Mouse (Mus musculus): ENCODE measurements at regions not wholly inside any gene's neighbourhood (a gene's known extent, or its start where the extent isn't known, plus 50 kb on each side); places are given as distances from the start of the nearest gene placed in this dataset.

DNA sequence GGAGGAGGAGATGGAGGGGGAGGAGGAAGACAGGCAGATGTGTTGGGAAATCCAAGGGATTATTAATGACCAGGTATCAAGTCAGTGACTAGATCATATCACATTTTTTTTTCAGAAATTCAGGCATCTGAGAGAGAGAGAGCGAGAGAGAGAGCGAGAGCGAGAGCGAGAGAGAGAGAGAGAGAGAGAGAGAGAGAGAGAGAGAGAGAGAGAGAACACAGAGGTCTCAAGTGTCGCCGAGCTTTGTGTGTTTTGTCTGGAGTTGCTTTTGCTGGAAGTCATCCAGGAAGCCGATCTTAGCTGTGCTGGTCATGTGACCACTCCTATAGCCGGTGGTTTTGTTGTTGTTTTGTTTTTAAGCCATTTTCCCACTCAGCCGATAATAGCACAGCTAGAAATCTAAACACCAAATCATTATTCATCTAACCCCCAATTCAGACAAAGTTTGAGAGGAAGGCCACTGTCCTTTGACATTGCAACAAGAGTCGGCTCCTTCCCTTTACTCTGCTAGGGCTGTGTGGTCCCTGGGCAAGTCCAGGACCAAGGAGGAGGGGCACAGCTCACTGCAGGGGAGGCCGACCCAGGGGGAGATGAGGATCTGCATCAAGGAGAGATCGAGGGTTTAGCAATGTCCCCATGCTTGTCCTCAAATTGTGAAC, 67.0 kb upstream of the Irf2bp2 start:
- peak; percentile 90 for DNase-seq (ENCODE audit: low read depth)

DNA sequence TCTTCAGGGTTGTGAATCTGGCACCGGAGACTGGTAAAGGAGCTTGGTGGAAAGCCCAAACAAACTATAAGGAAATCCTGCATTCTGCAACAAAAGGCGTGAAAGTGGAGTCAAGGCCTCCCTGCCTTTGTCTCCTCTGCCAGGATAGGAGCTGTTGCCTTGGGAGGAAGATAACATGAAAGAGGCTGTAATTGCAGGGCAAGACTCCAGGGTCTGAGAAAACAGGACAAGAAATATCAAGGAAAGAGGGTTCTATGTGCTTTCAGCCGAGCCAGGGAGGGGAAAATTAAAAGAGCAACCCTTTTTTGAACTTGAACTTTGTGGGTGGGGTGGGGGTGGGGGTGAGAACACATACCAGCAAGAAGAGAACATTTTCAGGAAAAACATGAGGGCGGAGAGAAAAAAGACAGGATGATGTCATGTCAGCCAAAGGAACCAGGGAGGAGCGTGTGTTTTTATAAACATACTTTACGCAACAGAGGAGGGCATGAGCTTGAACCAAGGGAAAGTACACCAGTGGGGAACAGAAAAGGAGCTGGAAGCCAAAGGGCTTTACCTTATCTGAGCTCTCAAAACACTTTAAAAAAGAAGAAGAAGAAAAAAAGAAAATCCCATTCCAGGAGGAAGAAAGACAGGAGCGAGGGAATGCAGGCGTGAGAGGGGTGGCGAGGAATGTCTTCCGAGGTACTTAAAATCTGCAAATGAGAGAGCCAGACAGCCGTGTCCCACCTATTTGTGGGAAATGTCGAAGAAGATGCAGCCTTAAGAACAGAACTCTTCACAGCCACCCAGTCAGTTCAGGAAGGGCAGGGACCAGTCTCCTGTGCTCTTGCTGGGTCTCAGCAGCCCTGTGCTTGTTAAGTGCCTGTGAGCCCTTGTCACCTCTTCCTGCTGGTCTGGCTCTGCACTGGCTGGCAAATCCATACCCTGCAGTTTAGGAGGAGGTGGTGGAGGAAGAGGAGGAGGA, 66.2 kb upstream of the Irf2bp2 start:
- peak; percentile 73 for DNase-seq (ENCODE audit: low read depth)

DNA sequence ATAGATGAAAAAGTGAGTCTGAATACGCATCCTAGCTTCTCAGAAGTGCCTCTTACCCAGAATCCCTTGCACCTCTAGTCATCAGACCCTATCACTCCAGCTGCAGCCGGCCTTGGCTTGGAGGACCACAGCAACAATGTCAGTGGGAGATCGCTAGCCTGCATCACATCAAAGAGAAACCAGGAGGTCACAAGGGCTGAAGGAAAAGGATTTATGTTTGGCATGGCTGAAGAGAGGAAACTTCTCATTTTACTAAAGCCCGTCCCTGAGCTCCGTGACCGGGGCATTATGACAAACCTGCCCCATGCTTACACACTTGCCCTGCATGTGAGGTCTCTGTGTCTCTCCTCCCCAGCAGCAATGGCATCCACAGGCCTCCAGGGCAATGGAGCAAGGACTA, 63.8 kb upstream of the Irf2bp2 start:
- no peak for DNase-seq (ENCODE audit: low read depth)

DNA sequence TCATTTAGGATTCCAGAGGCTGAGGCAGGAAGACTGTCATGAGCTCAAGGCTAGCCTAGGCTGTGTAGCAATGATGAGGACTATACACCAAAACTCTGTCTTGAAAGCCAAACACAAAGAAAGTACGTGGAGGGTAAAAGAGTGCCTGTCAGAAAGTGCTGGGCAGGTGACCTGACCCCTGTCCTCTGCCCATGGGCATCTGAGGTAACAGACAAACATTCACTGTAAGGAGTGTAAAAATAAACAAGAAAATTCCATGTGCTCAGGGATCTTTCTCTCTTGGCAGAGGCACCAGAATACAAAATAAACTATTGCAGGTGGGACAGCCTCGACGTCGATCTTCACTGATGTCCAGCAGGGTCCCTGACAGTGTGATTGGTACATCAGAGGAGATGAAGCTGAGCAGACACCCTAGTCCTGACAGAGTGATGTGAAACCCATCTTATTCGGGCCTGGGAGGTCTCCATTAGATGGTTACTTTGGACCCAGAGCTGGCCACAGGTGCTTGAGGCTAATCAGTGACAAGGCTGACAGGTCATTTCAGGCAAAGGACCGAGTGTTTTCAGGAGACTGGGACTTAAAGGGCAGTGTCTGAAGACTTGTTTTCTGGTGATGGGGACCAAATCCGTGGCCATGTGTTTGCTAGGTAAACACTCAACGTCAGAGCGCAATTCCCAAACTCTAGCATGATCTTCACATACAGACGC, 62.9 kb upstream of the Irf2bp2 start:
- DNase-seq (ENCODE audit: low read depth) = no peak

DNA sequence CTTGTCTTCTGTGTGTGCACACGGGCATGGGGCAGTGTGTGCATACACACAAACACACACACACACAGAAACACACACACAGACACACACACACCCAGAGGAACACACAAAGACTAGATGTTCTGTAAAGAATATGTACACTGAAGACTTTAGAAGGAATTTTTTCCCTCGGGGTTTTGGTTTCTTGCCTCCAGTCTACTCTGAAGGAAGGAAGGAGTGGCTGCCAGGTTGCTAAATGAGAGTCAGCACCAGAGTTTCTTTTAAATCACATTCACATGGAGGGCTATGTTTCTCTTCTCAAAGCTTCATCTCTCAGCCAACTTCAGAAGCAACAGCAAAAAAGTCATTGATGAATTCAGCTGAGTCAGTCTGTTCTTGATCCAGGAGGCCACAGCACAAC, 61.8 kb upstream of the Irf2bp2 start:
- no peak for DNase-seq (ENCODE audit: low read depth)

DNA sequence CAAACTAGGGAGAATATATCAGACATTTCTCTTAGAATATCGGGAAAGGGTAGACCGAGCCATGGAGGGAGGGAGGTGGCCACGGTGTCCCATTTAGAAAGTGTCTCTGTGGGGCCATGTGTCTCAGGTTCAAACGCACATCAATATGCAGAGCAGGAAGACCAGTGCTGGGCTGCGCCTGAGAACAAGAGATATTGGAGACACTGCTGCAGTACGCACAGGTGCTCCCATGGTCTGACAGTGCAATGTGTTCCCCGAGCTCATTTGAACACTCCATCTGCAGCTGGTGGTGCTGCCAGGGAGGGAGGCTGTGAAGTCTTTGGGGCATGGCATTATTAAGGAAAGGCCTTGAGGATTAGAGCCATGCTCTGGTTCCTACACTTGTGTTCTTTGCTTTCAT, 60.6 kb upstream of the Irf2bp2 start:
- DNase-seq (ENCODE audit: low read depth) = no peak

DNA sequence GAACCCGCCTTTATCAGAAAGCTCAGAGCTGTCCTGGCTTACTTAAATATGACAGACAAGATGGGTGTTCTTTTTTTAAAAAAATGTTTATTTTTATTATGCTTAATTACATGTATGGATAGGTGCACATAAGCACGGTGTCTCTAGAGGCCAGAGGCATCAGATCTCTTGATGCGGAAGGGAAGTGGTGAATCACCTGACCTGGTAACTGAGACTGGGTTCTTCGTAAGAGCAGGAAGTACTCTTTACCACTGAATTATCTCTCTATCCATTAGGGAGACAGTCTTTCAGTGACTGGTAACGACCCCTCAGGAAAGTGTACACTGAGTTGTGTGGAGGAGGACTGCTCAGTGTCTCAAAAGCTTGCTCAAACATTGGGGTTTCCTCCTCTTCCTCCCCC, 58.4 kb upstream of the Irf2bp2 start:
- DNase-seq (ENCODE audit: low read depth) = peak; percentile 78

DNA sequence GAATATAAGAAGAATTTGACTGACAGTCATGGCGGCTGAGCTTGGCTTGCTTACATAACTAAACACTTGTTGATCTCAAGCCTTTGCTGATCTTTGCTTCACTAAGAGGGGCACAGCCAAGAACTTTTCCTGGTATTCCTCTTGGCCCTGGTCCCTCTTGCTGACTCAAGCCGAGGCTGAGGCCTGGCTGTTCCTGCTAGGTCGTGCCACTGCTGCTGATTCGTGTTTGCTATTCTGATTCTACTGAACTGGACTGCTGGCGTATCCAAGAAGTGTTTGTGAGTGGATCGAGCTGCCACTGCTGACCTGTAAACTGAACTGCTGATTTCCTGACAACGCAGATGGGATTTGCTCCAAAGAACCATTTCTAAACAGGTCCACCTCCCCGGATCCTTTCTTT, 57.2 kb upstream of the Irf2bp2 start:
- no peak for DNase-seq (ENCODE audit: low read depth)

DNA sequence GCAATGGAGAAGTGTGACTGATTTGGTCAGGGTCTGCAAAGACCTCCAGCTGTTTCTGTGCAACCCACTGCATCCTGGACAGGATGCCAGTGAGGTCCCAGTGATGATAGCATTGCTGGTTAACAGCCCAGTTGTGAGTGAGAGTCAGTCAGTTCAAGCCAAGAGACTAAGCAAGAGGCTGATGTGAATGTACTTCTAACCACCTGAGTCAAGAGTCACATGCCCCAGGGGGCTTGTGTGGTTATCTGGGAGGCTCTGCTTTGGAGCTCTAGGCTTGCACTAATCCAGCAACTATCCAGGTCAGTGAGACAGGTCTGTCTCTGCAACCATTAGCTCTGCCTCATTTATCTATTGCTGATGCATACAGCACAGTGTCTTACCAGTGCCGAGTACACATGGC, 55.5 kb upstream of the Irf2bp2 start:
- no peak for DNase-seq (ENCODE audit: low read depth)

DNA sequence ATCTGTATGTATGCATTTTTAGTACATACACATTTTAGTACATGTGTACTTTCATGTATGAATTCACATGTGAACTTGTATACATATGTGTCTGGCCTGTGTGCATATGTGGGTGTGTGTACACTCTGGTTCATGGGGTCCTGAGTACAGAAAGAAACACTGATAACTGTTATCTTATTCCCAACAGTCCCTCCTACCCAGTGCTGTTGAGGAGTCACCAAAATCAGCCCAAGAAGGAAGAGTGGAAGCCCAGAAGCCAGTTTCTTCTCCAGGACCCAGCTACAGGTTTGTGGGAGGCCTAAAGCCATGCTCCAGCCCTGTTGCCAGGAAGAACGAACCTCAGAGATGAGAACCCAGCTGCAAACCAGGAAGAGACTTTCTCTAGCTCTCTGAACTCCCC, 53.6 kb upstream of the Irf2bp2 start:
- no peak for DNase-seq (ENCODE audit: low read depth)

DNA sequence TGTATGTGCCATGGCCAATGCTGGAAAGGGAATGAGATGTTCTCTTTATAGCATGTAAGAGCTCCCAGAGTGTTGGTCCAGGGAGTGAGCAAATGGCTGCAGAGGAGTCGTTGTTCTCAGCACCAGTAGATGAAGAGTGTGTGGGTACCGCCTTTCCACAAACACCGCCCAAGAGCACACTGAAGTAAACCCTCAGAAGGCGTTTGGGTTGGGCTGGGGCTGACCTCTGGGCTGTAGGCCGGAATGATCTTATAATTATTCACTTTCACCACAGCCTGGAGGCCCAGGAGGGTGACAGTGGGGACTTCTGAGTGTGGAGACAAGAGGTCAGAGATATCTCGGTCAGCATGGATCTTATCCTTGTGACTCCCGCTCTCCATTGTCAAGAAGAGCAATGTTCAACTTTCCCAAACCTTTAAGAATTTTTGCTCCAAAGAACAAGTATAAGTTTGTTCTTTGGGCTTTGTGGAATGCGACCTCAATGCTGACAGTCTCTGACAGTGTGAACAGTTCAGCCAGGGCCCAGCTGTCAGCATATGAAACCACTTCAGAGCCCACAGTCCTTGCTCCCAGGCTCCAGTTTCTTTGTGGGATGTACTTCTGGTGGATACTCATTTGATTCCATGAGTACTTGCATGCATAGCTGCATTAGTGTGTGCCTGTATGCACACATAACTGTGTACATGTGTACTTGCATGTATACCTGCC, 53.0 kb upstream of the Irf2bp2 start:
- no peak for DNase-seq (ENCODE audit: low read depth)

DNA sequence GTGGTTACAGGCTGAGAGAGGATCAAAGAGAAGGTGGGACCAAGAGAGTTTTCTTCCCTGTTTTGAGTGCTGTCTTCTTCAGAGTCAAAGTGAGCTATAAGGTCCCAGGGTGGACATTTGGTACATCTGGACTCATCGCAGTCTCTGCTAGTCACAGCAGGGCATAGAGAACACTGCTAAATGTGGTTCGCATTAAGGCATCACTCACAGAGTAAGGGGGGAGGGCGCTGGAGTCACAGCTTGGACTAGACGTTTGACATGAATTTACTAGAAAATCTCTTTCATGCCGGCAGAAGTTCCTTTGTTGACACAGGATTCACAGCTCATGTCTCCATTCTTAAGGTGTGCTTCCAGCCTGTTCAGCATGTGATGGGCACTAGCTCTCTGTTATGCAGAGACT, 50.4 kb upstream of the Irf2bp2 start:
- DNase-seq (ENCODE audit: low read depth) = no peak

All from 416B (cell line).